Mouse (Mus musculus) mouse embryonic stem cell (cell line): ENCODE data around the gene Eif2b3.

ENCODE experiments used
- in situ Hi-C, 2 experiments: fragments of 300-500 bp; cut with MboI; formaldehyde crosslinking; loops; 1 replicate in 1 of 2; 3 replicates in 1 of 2; pipeline ENCODE4 v1.14.3; 2019 to 2020; ENCODE audit warnings: low sequenced_read_pairs in 2 of 2, low pct_unique_long_range_greater_than_20kb in 1 of 2, mixed read lengths in 1 of 2; ENCODE audit not compliant: unreplicated experiment in 1 of 2

The Eif2b3 gene

DNA sequence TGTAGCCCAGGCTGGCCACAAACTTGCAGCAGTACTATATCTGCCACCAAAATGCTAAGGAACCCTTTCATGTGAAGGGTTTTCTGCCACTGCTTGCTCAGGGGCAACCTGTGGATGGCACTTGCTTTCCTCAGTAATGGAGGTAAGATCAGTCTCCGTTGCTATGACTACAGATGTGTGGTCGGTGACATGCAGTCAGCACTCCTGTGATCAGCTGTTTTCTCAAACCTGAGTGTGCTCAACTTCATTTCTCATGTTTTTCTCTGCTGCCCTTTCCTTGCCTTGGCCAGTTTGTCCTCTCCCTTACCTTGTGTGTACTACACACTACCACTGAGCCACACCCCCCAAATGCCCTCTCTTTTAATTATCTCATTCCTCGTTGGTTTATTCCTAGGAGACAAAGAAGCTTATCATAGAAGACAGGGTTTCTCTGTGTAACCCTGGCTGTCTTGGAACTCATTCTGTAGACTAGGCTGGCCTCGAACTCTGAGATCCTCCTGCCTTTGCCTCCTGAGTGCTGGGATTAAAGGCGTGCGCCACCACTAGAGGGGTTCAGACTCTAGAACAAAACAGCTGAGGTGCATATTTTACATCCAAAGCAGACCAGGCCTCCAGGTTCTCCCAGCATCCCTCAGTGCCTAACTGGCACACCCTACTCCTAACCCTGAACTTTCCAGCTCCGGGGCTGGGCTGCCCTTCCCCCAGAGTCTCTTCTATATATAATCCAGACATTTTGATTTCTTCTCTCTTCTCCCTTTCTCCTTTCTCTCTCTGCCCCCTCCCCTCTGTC is 13.4 kb upstream of the Eif2b3 start:
- in situ Hi-C loops: loop anchor here in 1 of 2 experiments (5.0 kb wide), 1 partner anchor 136 kb away; no protein-coding TSS in a partner anchor

DNA sequence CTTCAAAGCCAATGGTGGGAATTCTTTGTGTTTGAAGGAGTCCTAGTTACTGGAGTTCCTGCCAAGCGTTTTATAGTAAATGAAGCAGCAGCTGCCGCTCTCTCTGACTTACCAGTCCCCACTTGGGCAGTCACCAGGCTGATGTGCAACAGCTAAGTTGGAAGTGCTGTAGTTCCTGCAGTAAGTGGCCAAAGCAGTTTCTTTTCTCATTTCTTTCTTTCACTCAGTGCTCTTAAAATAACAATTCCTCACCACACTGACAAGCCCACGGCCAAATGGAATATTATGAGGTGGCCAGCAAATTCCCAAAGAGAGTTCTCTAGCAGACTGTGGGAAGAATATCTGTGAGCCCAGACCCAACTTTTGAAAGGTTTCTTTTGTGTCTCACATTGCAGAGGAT is 12.1 kb upstream of the Eif2b3 start:
- in situ Hi-C loops: loop anchor here in 1 of 2 experiments (5.0 kb wide), 1 partner anchor 135 kb away; no protein-coding TSS in a partner anchor

DNA sequence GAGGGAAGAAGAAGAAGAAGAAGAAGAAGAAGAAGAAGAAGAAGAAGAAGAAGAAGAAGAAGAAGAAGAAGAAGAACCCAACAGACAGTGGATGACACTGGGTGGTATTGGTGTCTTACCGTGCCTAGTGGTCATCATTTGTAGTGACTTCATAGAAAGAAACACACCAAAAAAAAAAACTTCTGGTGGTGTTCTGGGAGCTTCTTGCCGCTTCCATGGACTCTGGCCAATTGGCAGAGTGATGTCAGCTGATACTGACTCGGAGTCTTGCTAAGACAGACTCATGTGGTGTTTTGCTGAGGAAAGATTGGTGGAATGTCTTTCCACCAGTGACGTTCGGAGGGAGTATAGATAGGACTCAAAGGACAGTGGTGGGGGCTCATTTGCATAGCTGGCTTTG is 9.0 kb upstream of the Eif2b3 start:
- in situ Hi-C loops: no loop called here

DNA sequence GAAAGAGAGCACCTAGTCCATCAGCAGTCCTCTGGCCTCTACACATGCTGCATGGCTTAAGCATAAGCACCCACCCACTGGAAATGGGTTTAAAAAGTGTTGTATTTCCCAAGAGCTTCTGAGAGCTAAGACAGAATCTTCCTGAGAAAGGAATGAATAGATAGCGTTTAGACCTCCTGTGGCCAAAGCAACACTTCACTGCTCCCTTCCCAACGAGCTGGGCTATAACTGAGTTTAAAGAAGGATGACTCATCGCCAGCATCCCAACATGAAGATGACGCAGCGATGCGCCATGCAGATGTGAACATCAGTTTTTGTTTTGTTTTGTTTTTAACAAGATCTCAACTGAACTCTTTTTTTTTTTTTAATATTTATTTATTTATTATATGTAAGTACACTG is 5.6 kb upstream of the Eif2b3 start:
- in situ Hi-C loops: no loop called here

DNA sequence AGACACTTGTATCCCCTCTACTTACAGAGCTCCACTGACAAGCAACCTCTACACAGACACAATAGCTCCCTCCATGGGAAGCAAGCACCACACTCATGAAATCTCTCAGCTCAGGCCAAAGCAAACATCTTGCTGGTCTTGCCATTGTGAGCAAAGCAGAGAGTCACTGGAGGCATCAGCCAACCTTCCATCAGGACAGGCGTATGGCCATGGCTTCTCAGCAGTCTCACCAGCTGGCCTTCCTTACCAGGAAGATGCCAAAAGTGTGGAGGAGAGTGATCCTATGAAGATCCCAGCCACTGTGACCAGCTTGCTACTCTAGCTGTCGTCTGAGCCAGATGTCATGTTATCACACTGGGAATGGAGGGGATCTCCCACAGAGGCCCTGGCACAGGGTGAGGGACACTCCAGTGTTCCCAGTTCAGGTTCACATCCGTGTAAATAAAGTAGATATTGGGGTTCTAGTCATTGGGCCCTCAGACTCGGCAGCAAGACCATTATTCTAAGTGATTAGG is 4.2 kb upstream of the Eif2b3 start:
- in situ Hi-C loops: no loop called here

DNA sequence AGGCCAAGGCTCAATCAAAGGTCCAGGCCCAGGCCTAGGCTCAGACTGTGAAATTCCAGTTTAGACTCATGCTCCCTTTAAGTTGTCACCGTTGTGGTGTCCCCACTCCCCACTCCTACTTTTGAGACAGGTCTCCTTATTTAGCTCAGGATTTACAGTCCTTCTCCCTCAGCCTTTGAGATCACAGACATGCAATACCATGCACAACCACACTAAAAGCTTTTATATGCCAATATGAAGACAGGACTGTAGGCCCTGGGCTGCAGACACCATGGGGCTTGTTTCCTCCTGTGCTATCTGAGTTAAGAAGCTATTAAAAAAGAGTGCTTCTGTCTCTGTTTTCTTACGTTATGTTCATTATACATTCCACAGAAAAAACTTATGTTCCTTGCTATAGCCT is 1.5 kb upstream of the Eif2b3 start:
- in situ Hi-C loops: no loop called here

DNA sequence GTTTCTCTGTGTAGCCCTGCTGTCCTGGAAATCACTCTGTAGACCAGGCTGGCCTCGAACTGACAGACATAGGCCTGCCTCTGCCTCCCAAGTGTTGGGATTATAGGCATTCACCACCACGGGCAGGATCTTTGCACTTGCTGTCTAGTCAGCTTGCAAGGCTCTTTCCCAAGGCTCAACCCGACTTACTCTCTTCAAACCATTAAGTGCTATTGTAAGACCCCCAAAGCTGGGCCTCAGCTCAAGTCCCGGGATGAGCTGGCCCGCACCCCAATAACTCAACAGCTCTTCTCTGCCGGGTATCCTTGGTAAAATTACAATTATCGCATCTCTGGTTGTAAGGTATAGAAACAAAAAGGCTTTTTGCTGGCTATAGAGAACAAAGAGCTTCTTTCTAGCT is 875 bp upstream of the Eif2b3 start:
- in situ Hi-C loops: no loop called here

DNA sequence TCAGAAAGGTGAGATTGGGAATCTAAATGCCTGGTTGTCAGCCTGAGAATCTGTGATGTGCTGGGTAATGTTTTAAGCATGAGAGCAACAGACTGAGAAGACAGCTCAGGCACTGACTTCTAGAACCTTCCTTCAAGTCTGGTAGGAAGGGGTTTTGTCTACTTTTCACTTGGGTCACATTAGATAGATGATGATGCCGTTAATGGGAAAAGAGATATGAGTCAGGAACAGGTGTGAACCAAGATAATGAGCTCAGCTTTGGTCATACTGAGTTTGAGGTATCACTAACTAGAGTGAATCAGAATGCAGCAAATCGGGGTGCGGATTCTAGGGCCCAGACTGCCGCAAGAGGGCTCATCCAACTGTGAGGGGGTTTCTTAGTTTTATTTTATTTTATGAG is 4.3 kb downstream of the Eif2b3 start:
- in situ Hi-C loops: no loop called here

DNA sequence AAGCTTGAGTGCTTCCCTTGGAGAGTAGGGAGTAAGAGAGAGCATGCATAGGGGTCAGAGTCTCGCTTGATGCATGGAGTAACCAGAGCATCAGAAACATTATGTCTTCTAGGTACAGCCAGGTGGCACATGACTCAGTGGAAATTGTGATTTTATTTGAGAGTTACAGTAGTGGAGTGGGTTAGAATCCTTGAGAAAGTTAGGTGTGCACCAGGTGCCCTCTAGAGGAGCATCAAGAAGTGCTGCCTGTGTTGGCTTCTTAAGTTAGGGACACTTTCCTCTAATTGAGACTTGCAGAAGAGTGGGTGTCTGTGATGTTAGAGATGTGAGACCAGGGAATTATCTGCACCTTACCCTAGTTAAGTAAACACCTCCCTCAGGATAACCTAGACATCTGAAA is 11.9 kb downstream of the Eif2b3 start:
- in situ Hi-C loops: no loop called here

DNA sequence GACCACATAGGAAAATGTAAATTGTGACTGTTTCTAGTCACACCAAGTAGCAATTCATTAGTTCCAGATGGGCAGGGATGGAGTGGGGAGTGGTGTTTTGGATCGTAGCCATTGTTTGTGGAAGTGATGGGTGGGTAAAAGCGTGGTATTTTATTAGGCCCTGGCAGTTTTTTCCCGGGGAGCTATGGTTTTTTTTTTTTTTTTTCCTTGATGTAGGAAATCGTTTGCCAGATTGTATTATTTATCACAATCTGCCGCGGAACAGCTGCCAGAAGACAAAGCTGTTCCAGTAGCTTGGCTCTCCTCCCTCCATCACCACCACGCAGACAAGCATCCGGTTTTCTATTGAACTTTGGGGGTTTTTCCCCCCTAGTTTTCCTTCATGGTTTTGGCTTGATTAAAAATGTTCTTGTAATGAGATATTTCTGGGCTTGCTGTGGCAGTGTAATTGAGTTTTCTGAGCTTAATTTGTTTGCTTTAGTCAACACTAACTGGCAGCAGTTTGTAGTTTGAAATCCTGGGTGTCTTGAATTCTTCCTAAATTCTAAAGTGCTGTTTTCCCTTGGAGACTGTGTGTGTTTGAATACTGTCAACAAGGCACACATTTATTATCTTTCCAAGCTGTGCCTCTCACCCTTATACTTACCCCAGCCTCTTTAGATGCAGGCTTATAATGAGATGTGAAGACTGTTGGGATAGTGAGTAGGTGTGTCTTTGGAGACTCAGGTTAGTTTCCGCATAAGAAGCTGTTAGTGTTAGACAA is 20.9 kb downstream of the Eif2b3 start:
- in situ Hi-C loops: no loop called here

DNA sequence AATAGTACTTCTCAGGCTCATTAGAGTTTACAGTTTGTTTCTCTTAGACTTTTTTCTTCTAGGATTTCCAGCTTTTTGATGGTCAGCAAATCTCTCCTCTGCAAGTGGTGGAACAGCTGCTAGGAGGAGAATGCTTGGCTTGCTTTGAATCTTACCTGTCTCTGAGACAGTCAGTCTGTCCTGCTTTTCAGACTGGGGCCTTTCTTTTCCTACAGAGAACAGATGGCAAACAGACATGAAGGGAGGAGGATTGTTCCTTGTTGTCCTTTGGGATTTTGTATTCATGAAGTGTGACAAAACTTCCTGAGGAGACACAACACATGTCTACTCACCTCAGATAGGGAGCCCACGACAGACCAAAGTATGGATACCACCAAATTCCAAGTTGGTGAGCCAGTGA is 21.6 kb downstream of the Eif2b3 start:
- in situ Hi-C loops: no loop called here

DNA sequence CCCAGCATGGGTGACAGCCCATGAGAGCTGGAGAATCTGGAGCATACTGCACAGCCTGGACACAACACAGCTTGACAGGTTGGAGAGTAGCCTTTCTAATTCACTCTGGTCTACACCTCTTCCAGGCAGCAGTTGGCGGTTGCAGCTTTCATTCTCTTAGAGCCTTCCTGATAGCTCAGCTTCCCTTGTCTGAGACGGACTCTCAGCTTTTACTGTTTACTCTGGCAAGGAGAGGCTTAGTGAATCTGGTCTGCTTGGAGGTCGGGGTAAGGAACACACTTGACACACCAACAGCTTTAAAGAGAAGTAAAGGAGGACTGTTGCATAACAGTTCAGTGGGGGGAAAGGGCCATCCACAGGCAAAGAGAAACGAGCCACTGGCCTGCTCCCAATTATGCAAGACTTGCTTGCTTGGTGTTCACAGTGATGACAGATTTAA is 22.1 kb downstream of the Eif2b3 start:
- in situ Hi-C loops: no loop called here

DNA sequence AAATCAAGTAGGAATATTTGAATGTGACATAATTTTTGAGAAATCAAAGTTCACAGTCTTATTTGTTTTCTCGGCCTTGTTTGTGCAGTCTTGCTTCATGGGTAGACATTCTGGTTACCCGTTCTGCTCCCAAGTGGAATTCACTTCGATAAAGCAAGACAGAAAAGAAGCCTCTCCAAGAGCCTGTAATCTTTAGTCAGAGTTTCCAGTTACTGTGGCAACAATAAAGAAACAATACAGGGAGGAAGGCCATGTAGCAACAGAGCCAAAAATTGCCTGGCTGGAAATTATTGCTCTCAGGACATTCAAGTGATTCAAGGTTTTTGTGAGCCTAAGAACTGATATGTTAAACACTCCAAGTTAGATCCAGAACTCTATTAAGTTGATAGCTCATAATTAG is 29.6 kb downstream of the Eif2b3 start:
- in situ Hi-C loops: no loop called here

DNA sequence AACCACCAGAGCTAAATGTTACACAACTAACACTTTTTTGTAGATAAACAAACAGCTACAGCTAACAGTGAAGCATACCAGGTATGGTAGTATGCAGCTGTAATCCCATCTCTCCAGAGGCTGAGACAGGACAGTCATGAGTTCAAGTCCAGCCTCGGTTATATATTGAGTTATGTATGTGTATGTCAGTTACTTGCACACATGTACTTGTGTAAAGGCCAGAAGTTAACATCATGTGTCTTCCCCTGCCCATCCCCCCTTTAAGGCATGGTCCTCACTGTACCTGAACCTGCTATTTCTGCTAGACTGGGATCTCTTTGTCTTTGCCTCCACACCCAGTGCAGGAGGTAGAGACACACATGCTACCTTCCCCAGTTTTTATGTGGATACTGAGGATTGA is 30.3 kb downstream of the Eif2b3 start:
- in situ Hi-C loops: no loop called here

DNA sequence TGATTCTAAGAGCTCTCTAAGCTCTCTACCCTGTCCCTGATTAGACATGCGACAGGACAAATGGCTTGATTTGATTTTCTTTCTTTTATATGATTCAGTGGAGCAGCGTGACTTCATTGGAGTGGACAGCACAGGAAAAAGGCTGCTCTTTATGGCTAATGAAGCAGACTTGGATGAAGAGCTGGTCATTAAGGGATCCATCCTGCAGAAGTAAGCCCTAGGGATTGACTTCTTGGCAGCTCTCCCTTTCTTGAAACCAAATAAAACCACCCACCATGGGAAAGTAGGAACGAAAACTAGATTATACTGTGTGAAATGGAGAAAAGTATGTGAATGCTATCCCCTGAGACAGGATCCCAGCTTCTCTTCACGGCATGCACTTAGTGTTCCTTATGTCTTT is 33.4 kb downstream of the Eif2b3 start:
- in situ Hi-C loops: no loop called here

DNA sequence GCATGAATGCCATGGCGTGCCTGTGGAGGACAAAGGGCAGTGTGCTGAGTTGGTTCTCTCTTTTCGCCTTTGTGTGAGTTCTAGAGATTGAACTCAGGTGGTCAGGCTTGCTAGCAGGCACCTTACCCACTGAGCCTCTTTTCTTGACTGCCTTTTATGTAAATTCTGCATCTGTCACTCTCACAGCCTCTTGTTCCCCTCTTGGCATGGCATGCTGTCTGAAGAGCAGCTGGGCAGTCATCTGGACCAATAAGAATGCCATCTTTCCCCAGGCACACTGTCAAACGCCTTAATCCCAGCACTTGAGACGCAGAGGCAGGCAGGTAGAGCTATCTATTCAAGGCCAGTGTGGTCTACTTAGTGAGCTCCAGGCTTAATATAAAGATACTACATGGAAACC is 34.8 kb downstream of the Eif2b3 start:
- in situ Hi-C loops: no loop called here

DNA sequence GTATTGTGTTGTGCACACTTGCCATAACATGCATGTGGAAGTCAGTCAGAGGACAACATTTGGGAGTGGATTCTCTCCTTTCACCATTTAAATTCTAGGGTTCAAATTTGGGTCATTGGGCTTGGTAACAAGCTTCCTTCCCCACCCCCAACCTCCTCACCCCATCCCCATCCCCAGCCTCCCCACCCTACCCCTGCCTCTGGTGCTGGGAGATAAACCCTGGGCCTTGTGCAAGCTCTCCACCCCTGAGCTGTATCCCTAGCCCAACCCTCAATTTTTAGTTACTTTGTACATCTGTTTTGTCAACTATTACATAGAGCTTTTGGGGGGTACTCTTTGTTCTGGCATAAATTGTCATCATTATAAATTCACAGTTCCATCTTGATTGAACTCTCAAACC is 36.9 kb downstream of the Eif2b3 start:
- in situ Hi-C loops: no loop called here

DNA sequence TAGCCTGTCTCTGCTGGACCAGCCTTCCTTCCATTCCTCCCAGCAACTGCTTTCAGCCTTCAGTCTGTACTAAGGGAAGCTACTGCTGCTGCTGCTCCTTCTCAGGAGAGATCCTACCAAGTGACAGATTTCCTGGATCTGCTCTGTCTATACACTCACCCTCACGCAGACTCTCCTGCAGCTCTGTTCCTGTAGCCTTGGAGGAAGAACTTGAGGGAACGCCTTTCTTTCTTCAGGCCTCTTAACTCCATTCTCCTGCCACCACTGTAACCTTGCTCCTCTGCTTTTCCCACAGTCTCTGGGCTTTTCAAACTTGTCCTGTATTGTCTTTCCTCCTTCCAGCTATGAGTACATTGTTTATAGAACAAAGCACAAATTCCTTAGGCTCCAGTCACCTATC is 37.3 kb downstream of the Eif2b3 start:
- in situ Hi-C loops: no loop called here

DNA sequence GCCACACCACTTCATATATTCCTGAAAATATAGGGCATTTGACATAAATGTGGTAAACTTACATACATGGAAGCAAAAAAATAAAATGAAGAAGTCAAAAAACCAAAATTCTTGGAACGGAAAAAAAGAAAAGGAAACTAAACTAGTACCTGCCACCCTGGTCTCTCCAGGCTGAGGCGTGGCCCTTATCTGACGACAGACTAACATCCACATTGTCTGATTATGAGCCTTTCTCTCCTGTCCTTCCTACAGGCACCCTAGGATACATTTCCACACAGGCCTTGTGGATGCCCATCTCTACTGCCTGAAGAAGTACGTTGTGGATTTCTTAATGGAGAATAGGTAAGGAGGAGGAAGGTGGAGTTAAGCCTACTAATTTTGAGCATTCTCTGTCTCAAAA is 39.3 kb downstream of the Eif2b3 start:
- in situ Hi-C loops: no loop called here
